Mouse (Mus musculus) embryonic stem cell, embryonic (primary cell): Measurements from ENCODE around the gene Cacna1f.

ENCODE experiments used
- CTCF ChIA-PET, 4 experiments: fragments of 300-600 bp in 2 of 4; fragments of 350-600 bp in 2 of 4; sonication (Branson Sonifier 250); formaldehyde crosslinking; loops; one replicate each; lab custom pipeline; 2022; ENCODE audit warnings: inconsistent platforms in 2 of 4; lab: Charles Lee
- POLR2A ChIA-PET, 4 experiments: fragments of 300-600 bp in 2 of 4; fragments of 350-600 bp in 2 of 4; sonication (Branson Sonifier 250); formaldehyde crosslinking; loops; one replicate each; lab custom pipeline; 2022; ENCODE audit warnings: antibody characterized with exemption in 4 of 4, inconsistent platforms in 1 of 4; lab: Charles Lee

Cacna1f gene

GRCm38 (mm10) chrX:7658785-7659589, 52.1 kb downstream of the Cacna1f start:
- CTCF ChIA-PET = interaction anchor here in 2 of 4 experiments (0.5 to 1.6 kb wide), 8 partner anchors 9 to 34 kb away, joined by 3 to 11 read pairs (median 3); partner anchors contain the start of gene Plp2 (in 1 of the 2)
- POLR2A ChIA-PET = interaction anchor here in 3 of 4 experiments (0.7 to 2.0 kb wide), 20 partner anchors 8 to 394 kb away, joined by 3 to 27 read pairs (median 4); partner anchors contain the start of genes Plp2 (in 2 of the 3), Gpkow (in 1 of the 3), Gripap1 (in 1 of the 3) and Otud5 (in 1 of the 3)

GRCm38 (mm10) chrX:7661086-7661485, 54.2 kb downstream of the Cacna1f start:
- ChIA-PET POLR2A (no interaction called here), CTCF (interaction anchor here in 1 of 4 experiments (0.6 kb wide), 1 partner anchor 101 kb away, joined by 5 read pairs; no protein-coding TSS in a partner anchor)

- ChIA-PET CTCF (no interaction called here), POLR2A (interaction anchor here in 1 of 4 experiments (4.3 kb wide), 1 partner anchor 11 kb away, joined by 21 read pairs; no protein-coding TSS in a partner anchor)
Measured at GRCm38 (mm10) chrX:7662936-7663335, 56.1 kb downstream of the Cacna1f start.

- CTCF ChIA-PET = no interaction called here
- POLR2A ChIA-PET = interaction anchor here in 3 of 4 experiments (0.5 to 4.3 kb wide), 8 partner anchors 8 to 283 kb away, joined by 3 to 21 read pairs (median 5); partner anchors contain the start of genes Hdac6 (in 1 of the 3), Praf2 (in 1 of the 3), Prickle3 (in 1 of the 3) and Syp (in 1 of the 3)
Measured at GRCm38 (mm10) chrX:7664791-7665190, 57.9 kb downstream of the Cacna1f start.

- ChIA-PET POLR2A (interaction anchor here in 2 of 4 experiments (0.8 to 4.3 kb wide), 7 partner anchors 8 to 92 kb away, joined by 3 to 21 read pairs (median 6); partner anchors contain the start of genes Foxp3 (in 1 of the 2), Ppp1r3f (in 1 of the 2), Praf2 (in 1 of the 2) and Prickle3 (in 1 of the 2)), CTCF (no interaction called here)
Measured at GRCm38 (mm10) chrX:7665739-7666502, 59.0 kb downstream of the Cacna1f start.

- POLR2A ChIA-PET = interaction anchor here in 3 of 4 experiments (0.8 to 3.2 kb wide), 24 partner anchors 9 to 249 kb away, joined by 3 to 27 read pairs (median 4); partner anchors contain the start of genes Gm45208 (in 1 of the 3), Gpkow (in 1 of the 3), Prickle3 (in 1 of the 3) and Wdr45 (in 1 of the 3)
- CTCF ChIA-PET = interaction anchor here in 2 of 4 experiments (0.8 to 1.7 kb wide), 4 partner anchors 9 to 25 kb away, joined by 3 to 6 read pairs (median 4); no protein-coding TSS in a partner anchor
Measured at GRCm38 (mm10) chrX:7670390-7670881, 63.6 kb downstream of the Cacna1f start.

- CTCF ChIA-PET = interaction anchor here in 2 of 4 experiments (0.8 to 1.7 kb wide), 4 partner anchors 9 to 26 kb away, joined by 3 to 6 read pairs (median 4); no protein-coding TSS in a partner anchor
- POLR2A ChIA-PET = interaction anchor here (0.7 to 3.2 kb wide), 23 partner anchors 8 to 331 kb away, joined by 3 to 27 read pairs (median 4); partner anchors contain the start of genes Prickle3 (in 2 of the 4), Gm45208 (in 1 of the 4) and Gpkow (in 1 of the 4)
Measured at GRCm38 (mm10) chrX:7670921-7671623, 64.2 kb downstream of the Cacna1f start, which contains the start of gene Plp2. Plp2 (minus strand) TSS chrX:7671390.

GRCm38 (mm10) chrX:7672739-7673138, 65.9 kb downstream of the Cacna1f start:
- CTCF ChIA-PET = interaction anchor here in 1 of 4 experiments (0.6 kb wide), 1 partner anchor 105 kb away, joined by 5 read pairs; no protein-coding TSS in a partner anchor

GRCm38 (mm10) chrX:7673578-7674281, 66.8 kb downstream of the Cacna1f start:
- ChIA-PET POLR2A (interaction anchor here in 3 of 4 experiments (0.5 to 3.7 kb wide), 31 partner anchors 9 to 378 kb away, joined by 3 to 23 read pairs (median 4); partner anchors contain the start of genes Praf2 (in 2 of the 3), Prickle3 (in 2 of the 3), Wdr45 (in 2 of the 3) and Clcn5 (in 1 of the 3)), CTCF (interaction anchor here in 3 of 4 experiments (0.6 to 2.1 kb wide), 8 partner anchors 15 to 253 kb away, joined by 3 to 11 read pairs (median 5); partner anchors contain the start of gene Ppp1r3f (in 1 of the 3))

More at GRCm38 (mm10) chrX:7672739-7673138, 65.9 kb downstream of the Cacna1f start:
- POLR2A ChIA-PET = interaction anchor here in 3 of 4 experiments (0.7 to 3.7 kb wide), 10 partner anchors 9 to 92 kb away, joined by 3 to 23 read pairs (median 16); partner anchors contain the start of genes Praf2 (in 1 of the 3) and Wdr45 (in 1 of the 3)

GRCm38 (mm10) chrX:7674284-7675000, 67.6 kb downstream of the Cacna1f start:
- ChIA-PET CTCF (interaction anchor here (0.6 to 2.1 kb wide), 11 partner anchors 12 to 253 kb away, joined by 3 to 11 read pairs (median 4); partner anchors contain the start of genes Ppp1r3f (in 1 of the 4) and Wdr45 (in 1 of the 4)), POLR2A (interaction anchor here in 3 of 4 experiments (0.6 to 3.7 kb wide), 37 partner anchors 8 to 377 kb away, joined by 3 to 23 read pairs (median 4); partner anchors contain the start of genes Gpkow (in 2 of the 3), Prickle3 (in 2 of the 3), Wdr45 (in 2 of the 3) and Clcn5 (in 1 of the 3))

- POLR2A ChIA-PET = interaction anchor here in 3 of 4 experiments (0.6 to 3.7 kb wide), 34 partner anchors 8 to 515 kb away, joined by 3 to 23 read pairs (median 4); partner anchors contain the start of genes Gpkow (in 2 of the 3), Prickle3 (in 2 of the 3), Wdr45 (in 2 of the 3) and Clcn5 (in 1 of the 3)
- CTCF ChIA-PET = interaction anchor here in 3 of 4 experiments (0.6 to 2.1 kb wide), 9 partner anchors 12 to 101 kb away, joined by 4 to 11 read pairs (median 5); partner anchors contain the start of genes Ppp1r3f (in 1 of the 3) and Wdr45 (in 1 of the 3)
Measured at GRCm38 (mm10) chrX:7675001-7675380, 68.1 kb downstream of the Cacna1f start.

- ChIA-PET CTCF (interaction anchor here in 2 of 4 experiments (0.5 to 1.4 kb wide), 11 partner anchors 8 to 258 kb away, joined by 3 to 10 read pairs (median 5); partner anchors contain the start of genes Gpkow (in 1 of the 2), Plp2 (in 1 of the 2) and Wdr45 (in 1 of the 2)), POLR2A (interaction anchor here in 3 of 4 experiments (0.5 to 1.4 kb wide), 14 partner anchors 8 to 116 kb away, joined by 3 to 7 read pairs (median 3); partner anchors contain the start of genes Gpkow (in 2 of the 3) and Prickle3 (in 1 of the 3))
Measured at GRCm38 (mm10) chrX:7678986-7679385, 72.1 kb downstream of the Cacna1f start.

GRCm38 (mm10) chrX:7679405-7680056, 72.6 kb downstream of the Cacna1f start:
- CTCF ChIA-PET = interaction anchor here in 3 of 4 experiments (0.5 to 1.4 kb wide), 15 partner anchors 8 to 258 kb away, joined by 3 to 10 read pairs (median 5); partner anchors contain the start of genes Gpkow (in 1 of the 3), Plp2 (in 1 of the 3) and Wdr45 (in 1 of the 3)
- POLR2A ChIA-PET = interaction anchor here in 3 of 4 experiments (0.5 to 1.4 kb wide), 15 partner anchors 9 to 268 kb away, joined by 3 to 7 read pairs (median 3); partner anchors contain the start of genes Gpkow (in 2 of the 3), Hdac6 (in 1 of the 3) and Prickle3 (in 1 of the 3)
